Mouse (Mus musculus): ENCODE data around the gene Bach2. TPM values are rescaled to one million over a fixed set of nuclear protein-coding genes. Genes with fewer than 3 reads are reported as not detected.

The Bach2 gene
- polyA plus RNA-seq, 1 experiment from 2014 or later, result 4.4 TPM

DNA sequence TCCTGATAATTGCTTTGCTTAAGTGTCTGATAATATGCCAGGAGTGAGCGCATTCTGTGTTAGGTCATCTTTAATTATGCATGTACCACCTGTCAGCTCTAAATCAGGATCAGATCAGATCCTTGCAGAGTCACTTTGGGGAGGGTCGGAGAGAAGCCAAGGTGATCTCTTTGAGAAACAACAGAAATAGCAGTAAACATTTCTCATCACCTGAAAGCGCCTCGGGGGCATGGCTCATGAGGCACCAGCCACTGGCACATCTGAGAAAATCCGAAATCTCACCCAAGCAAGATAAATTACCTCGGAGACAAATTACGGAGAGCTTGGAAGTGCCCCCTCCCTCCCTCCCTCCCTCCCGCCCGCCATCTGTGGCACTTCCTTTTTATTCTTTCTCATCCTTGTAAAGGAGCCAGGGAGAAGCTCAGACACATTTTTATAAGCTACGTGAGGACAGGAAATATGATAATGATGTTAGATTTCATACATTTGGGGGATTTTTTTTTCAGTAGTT lies 193.7 kb downstream of the Bach2 start:
- ATAC-seq (no peak), DNase-seq (ENCODE audit: low read depth, low spot score) (no peak)
- POLR2A ChIA-PET, result no interaction called here
- no peaks in the 10 kb centered on the region for H3K27me3 ChIP-seq
- TF ChIP-seq CTCF (IDR thresholded peaks at IDR 0.05), result no peak
- in situ Hi-C loops (cut with MboI; ENCODE audit: low pct_unique_long_range_greater_than_20kb), result no loop called here
- CTCF ChIA-PET, result interaction anchor here (1.3 kb wide), 1 partner anchor 87 kb away, joined by 3 read pairs; no protein-coding TSS in a partner anchor

DNA sequence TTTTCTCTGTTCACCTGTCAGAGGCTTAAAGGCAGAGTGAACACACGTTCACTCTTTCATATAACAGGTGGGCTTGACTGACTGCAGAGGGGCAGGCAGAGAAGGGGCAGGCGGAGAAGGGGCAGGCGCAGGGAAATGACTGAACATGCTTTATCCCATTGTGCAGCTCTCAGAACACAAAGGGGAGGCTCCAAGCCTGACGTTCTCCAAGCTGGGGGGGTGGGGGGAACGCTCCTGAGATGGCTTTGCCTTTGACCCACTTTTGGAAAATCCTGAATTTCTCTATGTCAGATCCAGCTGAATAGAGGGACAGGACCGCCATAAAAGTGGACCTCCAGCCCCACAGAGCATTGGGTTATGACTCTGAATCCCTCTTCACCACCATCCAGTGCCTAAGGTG lies 194.3 kb downstream of the Bach2 start:
- in situ Hi-C loops (cut with MboI; ENCODE audit: low pct_unique_long_range_greater_than_20kb), result no loop called here
- DNase-seq (ENCODE audit: low read depth, low spot score) (no peak), ATAC-seq (no peak)
- ChIA-PET POLR2A (no interaction called here), CTCF (no interaction called here)
- no peak for TF ChIP-seq CTCF (IDR thresholded peaks at IDR 0.05)
- no peaks in the 10 kb centered on the region for H3K27me3 ChIP-seq

DNA sequence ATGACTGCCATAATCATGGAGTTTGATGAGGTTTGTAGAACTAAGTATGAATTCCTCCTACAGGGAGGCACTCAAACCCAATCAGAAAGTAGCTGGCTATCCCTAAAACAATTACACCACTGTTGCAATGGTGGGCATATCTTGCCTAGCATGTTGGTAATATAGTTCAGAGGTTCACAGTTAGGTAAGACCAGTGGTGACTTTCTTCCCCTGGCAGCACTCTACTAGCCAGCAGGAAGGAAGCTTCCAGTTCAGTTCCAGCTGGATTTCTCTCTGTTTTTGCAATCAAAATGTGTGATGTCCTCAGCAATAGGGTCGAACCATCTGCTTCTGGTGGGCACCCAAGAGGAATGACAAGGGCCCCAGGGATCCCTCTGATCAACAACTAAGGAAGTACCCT lies 196.0 kb downstream of the Bach2 start:
- ChIA-PET POLR2A (no interaction called here), CTCF (no interaction called here)
- ATAC-seq (no peak), DNase-seq (ENCODE audit: low read depth, low spot score) (no peak)
- H3K27me3 ChIP-seq, result no peaks in the 10 kb centered on the region
- no peak for TF ChIP-seq CTCF (IDR thresholded peaks at IDR 0.05)
- in situ Hi-C loops (cut with MboI; ENCODE audit: low pct_unique_long_range_greater_than_20kb), result no loop called here

DNA sequence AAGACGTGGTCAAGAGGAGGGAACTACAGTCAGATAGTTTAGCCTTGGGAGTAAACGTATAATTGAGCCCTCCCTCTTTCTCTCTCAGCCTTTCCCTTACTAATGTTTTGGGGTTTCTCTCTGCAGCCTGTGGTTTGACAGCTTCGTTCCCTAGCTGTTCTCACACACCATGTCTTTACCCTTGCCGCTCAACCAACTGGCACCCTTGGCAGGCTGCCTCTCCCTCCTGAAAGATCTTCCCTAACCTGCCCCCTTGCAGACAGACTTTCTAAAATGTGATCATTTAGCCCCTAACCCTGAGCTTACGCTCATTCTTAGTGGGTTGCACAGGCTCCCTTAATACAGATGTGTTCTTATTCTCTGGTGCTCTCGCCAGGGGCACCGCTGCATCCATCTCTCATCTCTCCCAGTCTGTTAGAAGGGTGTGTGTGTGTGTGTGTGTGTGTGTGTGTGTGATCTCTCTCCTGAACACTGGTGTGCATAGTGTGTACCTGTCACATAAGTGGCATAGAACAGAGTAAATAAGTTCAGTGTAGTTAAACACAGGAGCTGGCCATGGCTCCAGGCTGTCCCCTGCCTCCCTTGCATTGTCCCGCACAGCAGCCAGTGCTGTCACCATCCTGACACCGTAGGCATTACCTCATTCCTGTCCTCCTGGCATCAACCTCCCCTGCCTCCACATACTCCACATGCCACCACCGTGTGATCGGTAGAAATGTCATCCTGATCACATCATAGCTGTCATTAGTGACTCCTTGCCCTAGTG lies 201.6 kb downstream of the Bach2 start:
- ChIA-PET POLR2A (no interaction called here), CTCF (no interaction called here)
- DNase-seq (ENCODE audit: low read depth, low spot score) (no peak), ATAC-seq (peak; percentile 54)
- in situ Hi-C loops (cut with MboI; ENCODE audit: low pct_unique_long_range_greater_than_20kb), result no loop called here
- no peaks in the 10 kb centered on the region for H3K27me3 ChIP-seq
- no peak for TF ChIP-seq CTCF (IDR thresholded peaks at IDR 0.05)

DNA sequence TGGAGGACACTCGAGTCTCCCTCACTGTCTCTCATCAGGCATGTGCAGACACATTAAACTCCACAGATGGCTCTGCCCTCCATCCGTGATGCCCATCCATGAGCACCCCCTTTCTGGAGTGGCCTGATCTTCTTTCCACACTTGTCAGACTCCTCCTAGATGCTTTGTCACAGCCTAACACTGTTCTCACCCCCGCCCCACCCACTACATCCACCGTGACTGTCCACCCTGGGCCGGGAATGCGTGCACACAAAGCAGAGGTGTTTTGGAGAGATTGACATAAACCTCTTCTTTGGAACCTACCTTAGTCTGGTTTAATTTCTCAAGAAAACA lies 202.1 kb downstream of the Bach2 start:
- DNase-seq (ENCODE audit: low read depth, low spot score) (no peak), ATAC-seq (no peak)
- POLR2A ChIA-PET, result no interaction called here
- H3K27me3 ChIP-seq, result no peaks in the 10 kb centered on the region
- TF ChIP-seq CTCF (IDR thresholded peaks at IDR 0.05), result no peak
- in situ Hi-C loops (cut with MboI; ENCODE audit: low pct_unique_long_range_greater_than_20kb), result no loop called here
- CTCF ChIA-PET, result no interaction called here

DNA sequence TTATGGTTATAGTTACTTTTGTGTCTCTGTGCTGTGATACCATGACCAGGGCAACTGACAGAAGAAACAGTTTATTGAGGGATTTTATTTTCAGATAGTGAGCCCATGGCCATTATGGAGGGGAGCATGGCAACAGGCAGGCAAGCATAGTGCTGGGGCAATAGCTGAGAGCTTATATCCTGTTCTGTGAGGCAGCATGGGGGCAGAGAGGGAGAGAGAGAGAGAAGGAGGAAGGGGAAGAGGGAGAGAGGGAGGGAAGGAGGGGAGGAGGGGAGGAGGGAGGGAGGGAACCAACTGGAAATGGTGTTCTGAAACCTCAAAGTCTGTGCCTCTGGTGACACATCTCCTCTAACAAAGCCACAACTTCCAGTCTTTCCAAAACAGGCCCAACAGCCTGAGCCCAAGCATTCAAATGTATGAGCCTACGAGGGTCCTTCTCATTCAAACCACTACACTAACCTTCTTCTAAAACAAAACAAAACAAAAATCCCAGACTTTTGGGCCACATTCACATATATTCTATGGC lies 206.1 kb downstream of the Bach2 start:
- CTCF ChIA-PET, result no interaction called here
- TF ChIP-seq CTCF (IDR thresholded peaks at IDR 0.05), result no peak
- no peak for DNase-seq (ENCODE audit: low read depth, low spot score)
- no peak for ATAC-seq
- no peaks in the 10 kb centered on the region for H3K27me3 ChIP-seq
- POLR2A ChIA-PET, result no interaction called here
- in situ Hi-C loops (cut with MboI; ENCODE audit: low pct_unique_long_range_greater_than_20kb), result no loop called here

DNA sequence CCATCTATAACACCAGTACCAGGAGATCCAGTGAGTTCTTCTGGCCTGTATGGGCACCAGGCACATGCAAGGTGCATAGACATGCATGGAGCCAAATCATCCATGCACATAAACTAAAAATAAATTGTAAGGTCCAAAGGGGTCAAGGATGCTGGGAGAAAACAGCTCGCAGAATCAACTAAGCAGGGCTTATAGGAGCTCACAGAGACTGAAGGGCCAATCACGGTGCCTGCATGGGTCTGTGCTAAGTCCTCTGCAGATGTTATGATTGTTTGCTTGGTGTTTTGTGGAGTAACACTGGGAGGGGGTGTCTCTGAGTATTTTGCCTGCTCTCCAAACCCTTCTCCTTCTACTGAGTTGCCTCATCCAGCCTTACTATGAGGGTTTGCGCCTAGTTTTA lies 209.2 kb downstream of the Bach2 start:
- in situ Hi-C loops (cut with MboI; ENCODE audit: low pct_unique_long_range_greater_than_20kb), result no loop called here

DNA sequence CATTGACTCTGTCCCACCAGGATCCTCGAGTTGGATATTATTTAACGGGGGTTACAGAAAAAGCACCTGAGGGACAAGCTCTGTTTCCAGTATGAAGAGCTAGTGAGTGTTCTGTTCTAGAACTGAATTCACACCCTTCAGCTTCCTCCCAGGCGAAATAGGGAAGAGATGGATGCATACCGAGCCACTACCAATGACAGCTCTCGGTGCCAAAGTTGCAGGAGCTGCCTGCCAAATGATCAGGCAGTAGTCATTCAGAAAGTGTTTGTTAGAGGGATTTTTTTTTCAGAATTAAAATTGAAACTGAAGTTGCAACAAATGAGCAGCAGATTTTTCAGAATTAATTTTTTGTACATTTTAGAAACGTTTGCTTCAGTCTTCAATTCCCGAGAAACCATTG lies 223.4 kb downstream of the Bach2 start:
- TF ChIP-seq CTCF (IDR thresholded peaks at IDR 0.05), result no peak
- ChIA-PET POLR2A (no interaction called here), CTCF (interaction anchor here (2.2 kb wide), 1 partner anchor 19 kb away, joined by 7 read pairs; no protein-coding TSS in a partner anchor)
- no peaks in the 10 kb centered on the region for H3K27me3 ChIP-seq
- DNase-seq (ENCODE audit: low read depth, low spot score) (no peak), ATAC-seq (no peak)
- in situ Hi-C loops (cut with MboI; ENCODE audit: low pct_unique_long_range_greater_than_20kb), result no loop called here

More for the DNA sequence above, 209.2 kb downstream of the Bach2 start:
- CTCF ChIA-PET, result no interaction called here
- ATAC-seq (no peak), DNase-seq (ENCODE audit: low read depth, low spot score) (no peak)
- H3K27me3 ChIP-seq, result no peaks in the 10 kb centered on the region
- no peak for TF ChIP-seq CTCF (IDR thresholded peaks at IDR 0.05)
- POLR2A ChIA-PET, result no interaction called here

DNA sequence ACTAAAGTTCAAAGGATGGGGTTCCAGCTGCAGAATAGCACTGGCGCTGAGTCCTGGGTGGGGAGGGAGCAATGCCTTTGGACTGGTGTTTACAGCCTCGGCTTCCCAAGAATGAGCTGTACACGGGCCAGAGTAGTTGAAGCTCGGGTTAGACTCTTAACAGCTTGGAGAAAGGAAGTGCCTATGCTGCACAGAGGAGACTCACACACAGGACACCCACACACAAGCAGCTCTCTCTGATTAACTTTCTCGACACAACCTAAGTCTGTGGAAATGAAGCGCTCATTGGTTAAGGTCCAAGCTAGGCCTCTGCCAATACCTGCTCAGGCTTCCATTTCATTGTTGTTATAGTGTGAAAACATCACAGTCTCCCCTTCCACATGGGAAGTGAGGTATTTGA lies 224.5 kb downstream of the Bach2 start:
- DNase-seq (ENCODE audit: low read depth, low spot score), result no peak
- CTCF ChIA-PET, result interaction anchor here (1.1 kb wide), 1 partner anchor 20 kb away, joined by 3 read pairs; no protein-coding TSS in a partner anchor
- H3K27me3 ChIP-seq, result no peaks in the 10 kb centered on the region
- POLR2A ChIA-PET, result no interaction called here
- no peak for TF ChIP-seq CTCF (IDR thresholded peaks at IDR 0.05)
- in situ Hi-C loops (cut with MboI; ENCODE audit: low pct_unique_long_range_greater_than_20kb), result no loop called here
- no peak for ATAC-seq

DNA sequence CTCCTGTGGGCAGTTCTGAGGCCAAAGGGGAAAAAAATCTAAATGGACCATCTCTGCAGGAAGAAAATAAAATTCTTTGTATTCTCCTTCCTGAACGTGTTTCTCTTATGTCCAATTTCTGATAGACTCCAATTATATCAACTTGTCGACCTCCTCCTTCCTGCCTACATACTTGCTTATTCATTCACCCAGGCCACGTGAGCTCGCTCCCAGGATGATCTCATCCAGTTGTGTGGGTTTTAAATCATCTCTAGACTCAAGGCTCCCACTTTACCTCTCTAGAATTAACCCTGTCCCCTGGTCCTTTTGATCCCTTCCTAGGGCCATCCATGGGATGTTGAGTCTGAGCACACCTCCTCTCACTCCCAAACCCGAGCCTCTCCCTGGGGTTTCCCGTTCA lies 225.9 kb downstream of the Bach2 start:
- in situ Hi-C loops (cut with MboI; ENCODE audit: low pct_unique_long_range_greater_than_20kb), result no loop called here

DNA sequence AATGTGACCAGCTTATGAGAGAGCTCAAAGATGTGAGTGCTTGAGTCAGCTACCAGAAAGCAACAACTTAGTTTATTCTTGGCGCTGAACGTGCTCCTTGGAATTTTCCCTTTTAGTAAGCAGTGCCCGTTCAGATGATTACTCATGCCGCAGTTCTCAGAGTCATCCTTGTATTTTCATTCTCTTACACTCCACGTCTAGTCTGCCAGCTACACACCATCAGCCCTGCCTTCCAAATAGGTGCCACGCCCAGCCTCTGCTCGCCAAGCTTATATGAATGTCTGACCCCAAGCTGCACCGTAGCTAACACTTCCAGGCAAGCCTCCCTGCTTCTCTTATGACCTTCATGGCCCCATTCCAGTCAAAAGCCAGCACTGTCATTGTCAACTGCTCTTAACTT lies 227.4 kb downstream of the Bach2 start:
- ChIA-PET CTCF (no interaction called here), POLR2A (no interaction called here)
- DNase-seq (ENCODE audit: low read depth, low spot score) (peak; percentile 80), ATAC-seq (peak; percentile 97)
- no peak for TF ChIP-seq CTCF (IDR thresholded peaks at IDR 0.05)
- H3K27me3 ChIP-seq, result no peaks in the 10 kb centered on the region
- in situ Hi-C loops (cut with MboI; ENCODE audit: low pct_unique_long_range_greater_than_20kb), result no loop called here

More for the DNA sequence above, 225.9 kb downstream of the Bach2 start:
- no peak for DNase-seq (ENCODE audit: low read depth, low spot score)
- ATAC-seq, result no peak
- H3K27me3 ChIP-seq, result no peaks in the 10 kb centered on the region
- TF ChIP-seq CTCF (IDR thresholded peaks at IDR 0.05), result no peak
- ChIA-PET CTCF (no interaction called here), POLR2A (no interaction called here)

All from Patski (cell line).